Mouse (Mus musculus) heart, postnatal 0 days (tissue): ENCODE measurements at regions not wholly inside any gene's neighbourhood (a gene's known extent, or its start where the extent isn't known, plus 50 kb on each side); places are given as distances from the start of the nearest gene placed in this dataset.

Experiments
- ATAC-seq: fragments of 200-750 bp; cut with Nextera tagmentation; 2 replicates; pipeline ENCODE4 v1.8.0; 2017; ENCODE audit warnings: low read depth, moderate number of reproducible peaks, moderate library complexity; ENCODE audit not compliant: insufficient read depth
- DNase-seq: peaks from one replicate; pipeline ENCODE4 v3.0.0-alpha.2; 2016; ENCODE audit warnings: low spot score
- H3K27ac ChIP-seq: fragments of 300-500 bp; sonication (generic); 2 replicates; pipeline ENCODE4 v1.5.1; 2014; ENCODE audit warnings: low read depth, mild to moderate bottlenecking
- H3K27me3 ChIP-seq: fragments of 300-500 bp; sonication (generic); 2 replicates; pipeline ENCODE4 v1.6.1; 2014; ENCODE audit warnings: low read length, mixed read lengths; ENCODE audit not compliant: control insufficient read depth, insufficient read depth
- H3K36me3 ChIP-seq: fragments of 300-500 bp; sonication (generic); replicated peaks from 2 replicates; pipeline ENCODE4 v1.6.1; 2014; ENCODE audit warnings: low read length, mixed read lengths; ENCODE audit not compliant: control insufficient read depth, insufficient read depth
- H3K4me1 ChIP-seq: fragments of 300-500 bp; sonication (generic); 2 replicates; pipeline ENCODE4 v1.6.1; 2014; ENCODE audit warnings: antibody characterized with exemption; ENCODE audit not compliant: control insufficient read depth, insufficient read depth
- H3K4me2 ChIP-seq: fragments of 300-500 bp; sonication (generic); 2 replicates; pipeline ENCODE4 v1.6.1; 2014; ENCODE audit warnings: low read depth, mild to moderate bottlenecking, low read length, moderate library complexity
- H3K4me3 ChIP-seq: fragments of 300-500 bp; sonication (generic); 2 replicates; pipeline ENCODE4 v1.5.1; 2014; ENCODE audit warnings: low read depth, low read length
- H3K9ac ChIP-seq: fragments of 300-500 bp; sonication (generic); replicated peaks from 2 replicates; pipeline ENCODE4 v1.6.1; 2014; ENCODE audit warnings: low read depth, low read length, mixed read lengths
- H3K9me3 ChIP-seq: fragments of 300-500 bp; sonication (generic); replicated peaks from 2 replicates; pipeline ENCODE4 v1.6.1; 2016; ENCODE audit warnings: low read length; ENCODE audit not compliant: control insufficient read depth
- CTCF ChIP-seq: IDR thresholded peaks from 2 replicates; pipeline ENCODE4 v1.5.1; 2016; ENCODE audit warnings: antibody characterized with exemption, control low read depth, low read depth
- EP300 ChIP-seq: IDR thresholded peaks from 2 replicates; pipeline ENCODE4 v1.6.1; 2016; ENCODE audit warnings: antibody characterized with exemption, low read depth
- WGBS: fragments of 180-500 bp; shearing (Covaris S2); extraction: QIAGEN DNeasy Blood & Tissue Kit; methylation state at CpG from one replicate; pipeline ENCODE4 v1.1.7; 2014; 5-methylcytosine and 5-hydroxymethylcytosine counted together

GRCm38 (mm10) chr10:23052480-23053378, 232.8 kb upstream of the Tcf21 start:
- H3K27me3 ChIP-seq: no peaks in the 10 kb centered on the region
- no peaks in the 10 kb centered on the region for H3K36me3 ChIP-seq
- H3K4me3 ChIP-seq: no peak overlapping the region
- no peak overlapping the region for H3K27ac ChIP-seq
- ATAC-seq (no peak), DNase-seq (no peak)
- no peaks in the 10 kb centered on the region for H3K4me1 ChIP-seq
- no peak overlapping the region for H3K9ac ChIP-seq
- no peak overlapping the region for H3K4me2 ChIP-seq
- 66% methylated on average over 11 of the region's 11 CpGs for WGBS
- no peaks in the 10 kb centered on the region for H3K9me3 ChIP-seq
- no peak for TF ChIP-seq CTCF
- no peak for TF ChIP-seq EP300

DNA sequence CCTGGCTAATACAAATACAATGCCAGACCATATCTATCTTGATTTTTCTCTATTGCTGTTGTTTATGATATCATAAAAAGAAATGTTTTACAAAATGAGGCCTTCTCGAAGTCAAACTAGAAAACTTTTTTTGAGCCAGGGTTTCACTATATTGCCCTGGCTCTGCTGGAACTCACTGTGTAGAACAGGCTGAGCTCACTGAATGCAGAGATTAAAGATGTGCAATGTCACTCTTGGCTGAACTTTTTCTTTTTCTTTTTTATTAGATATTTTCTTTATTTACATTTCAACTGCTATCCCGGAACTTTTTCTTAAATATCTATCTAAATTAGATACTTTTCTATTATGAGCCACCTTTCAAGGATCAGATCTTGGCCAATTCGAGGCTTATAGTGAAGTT, 224.5 kb upstream of the Tcf21 start:
- TF ChIP-seq CTCF (no peak), EP300 (no peak)
- Histone ChIP-seq H3K36me3 (no peaks in the 10 kb centered on the region), H3K9me3 (no peaks in the 10 kb centered on the region), H3K9ac (no peak overlapping the region), H3K27me3 (no peaks in the 10 kb centered on the region), H3K4me2 (no peak overlapping the region), H3K4me3 (no peak overlapping the region), H3K4me1 (no peaks in the 10 kb centered on the region; the same call in 1 of the 2 replicates), H3K27ac (no peak overlapping the region)
- DNase-seq (no peak), ATAC-seq (no peak)
- WGBS: 55% methylated on average over 3 of the region's 3 CpGs

DNA sequence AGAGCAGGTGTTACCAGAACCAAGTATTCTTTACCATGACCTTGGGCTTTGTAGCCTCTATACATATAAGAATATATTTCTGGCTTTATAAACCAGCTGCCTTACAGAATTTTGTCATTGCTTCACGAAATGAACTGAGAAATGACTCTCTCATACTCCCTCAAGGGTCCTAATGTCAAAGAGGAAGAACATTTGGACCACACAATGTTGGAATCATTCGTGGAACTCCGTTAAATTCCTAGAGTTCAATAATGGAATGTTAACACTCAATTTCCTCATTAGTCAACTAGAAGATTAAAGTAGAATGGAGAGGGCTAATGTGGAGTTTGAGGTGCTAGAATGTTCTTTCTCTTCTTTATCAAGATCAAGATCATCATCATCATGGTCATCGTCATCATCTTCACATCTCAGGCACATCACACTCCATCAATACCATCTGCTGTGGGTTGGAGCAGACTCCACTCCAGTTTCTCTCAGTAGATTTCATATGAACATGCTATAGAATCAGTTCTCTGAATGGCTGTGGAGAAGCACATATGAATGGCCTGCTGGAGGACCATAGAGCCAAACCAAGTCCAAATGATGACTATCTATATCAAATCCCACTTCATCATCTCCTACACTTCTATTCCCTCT, 211.6 kb upstream of the Tcf21 start:
- WGBS: 64% methylated on average over 4 of the region's 4 CpGs
- DNase-seq: no peak
- Histone ChIP-seq H3K27me3 (no peaks in the 10 kb centered on the region), H3K4me1 (no peaks in the 10 kb centered on the region), H3K9ac (no peak overlapping the region), H3K4me3 (no peak overlapping the region), H3K4me2 (no peak overlapping the region), H3K36me3 (no peaks in the 10 kb centered on the region), H3K9me3 (no peaks in the 10 kb centered on the region), H3K27ac (no peak overlapping the region)
- TF ChIP-seq CTCF (no peak), EP300 (no peak)
- ATAC-seq: no peak

DNA sequence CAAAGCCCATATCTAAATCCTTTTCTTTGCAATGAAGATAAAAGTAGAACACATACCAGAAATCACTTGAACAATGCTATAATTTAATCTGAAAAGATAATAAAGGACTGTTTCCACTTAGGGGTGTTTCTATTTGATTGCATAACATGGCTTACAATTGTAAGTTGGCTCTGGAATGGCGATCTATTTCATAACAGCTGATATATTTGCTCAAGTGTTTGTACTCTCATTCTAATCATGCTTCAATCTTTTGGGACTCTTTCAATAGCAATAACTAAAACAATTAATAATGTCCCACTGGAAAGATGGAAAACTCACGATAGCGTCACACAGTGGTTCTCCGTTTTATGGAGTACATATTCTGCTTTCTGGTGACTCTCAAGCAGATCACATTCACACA, 208.0 kb upstream of the Tcf21 start:
- Histone ChIP-seq H3K27me3 (no peaks in the 10 kb centered on the region), H3K9ac (no peak overlapping the region), H3K27ac (no peak overlapping the region), H3K36me3 (no peaks in the 10 kb centered on the region), H3K4me3 (no peak overlapping the region), H3K4me2 (no peak overlapping the region), H3K9me3 (no peaks in the 10 kb centered on the region), H3K4me1 (no peaks in the 10 kb centered on the region)
- 70% methylated on average over 4 of the region's 4 CpGs for WGBS
- DNase-seq (no peak), ATAC-seq (no peak)
- TF ChIP-seq EP300 (no peak), CTCF (no peak)

- H3K27ac ChIP-seq: no peak overlapping the region
- 59% methylated on average over 4 of the region's 4 CpGs for WGBS
- no peak overlapping the region for H3K9ac ChIP-seq
- DNase-seq: no peak
- ATAC-seq: no peak
- no peaks in the 10 kb centered on the region for H3K4me1 ChIP-seq
- H3K27me3 ChIP-seq: no peaks in the 10 kb centered on the region
- H3K9me3 ChIP-seq: no peaks in the 10 kb centered on the region
- no peaks in the 10 kb centered on the region for H3K36me3 ChIP-seq
- H3K4me3 ChIP-seq: no peak overlapping the region
- TF ChIP-seq CTCF: no peak
- TF ChIP-seq EP300: no peak
- H3K4me2 ChIP-seq: no peak overlapping the region
These were observed 197.2 kb upstream of the Tcf21 start for GRCm38 (mm10) chr10:23017151-23017678.
